Mouse (Mus musculus) stomach, embryonic 16.5 days (tissue): Measurements from ENCODE around the gene Clpp. TPM values are rescaled to one million over a fixed set of nuclear protein-coding genes. Genes with fewer than 3 reads are reported as not detected.

Source experiments
- ATAC-seq: fragments of 200-750 bp; cut with Nextera tagmentation; 2 replicates; pipeline ENCODE4 v1.8.0; 2017; ENCODE audit warnings: moderate number of reproducible peaks, moderate TSS enrichment; ENCODE audit not compliant: insufficient read depth, low FRiP score
- H3K27ac ChIP-seq: fragments of 300-500 bp; sonication (generic); 2 replicates; pipeline ENCODE4 v1.5.1; 2014; ENCODE audit warnings: low read length
- H3K27me3 ChIP-seq: fragments of 300-500 bp; sonication (generic); 2 replicates; pipeline ENCODE4 v1.6.1; 2014; ENCODE audit warnings: low read length, control low read depth, mixed read lengths; ENCODE audit not compliant: control insufficient read depth, insufficient read depth
- H3K36me3 ChIP-seq: fragments of 300-500 bp; sonication (generic); 2 replicates; pipeline ENCODE4 v1.6.1; 2014; ENCODE audit warnings: low read length; ENCODE audit not compliant: control insufficient read depth, insufficient read depth
- H3K4me1 ChIP-seq: fragments of 300-500 bp; sonication (generic); 2 replicates; pipeline ENCODE4 v1.6.1; 2014; ENCODE audit warnings: low read length, control low read depth, mixed read lengths; ENCODE audit not compliant: control insufficient read depth, insufficient read depth
- H3K4me2 ChIP-seq: fragments of 300-500 bp; sonication (generic); 2 replicates; pipeline ENCODE4 v1.6.1; 2014; ENCODE audit warnings: low read depth, low read length, mixed read lengths
- H3K4me3 ChIP-seq: fragments of 300-500 bp; sonication (generic); replicated peaks from 2 replicates; pipeline ENCODE4 v1.5.1; 2014; ENCODE audit warnings: mild to moderate bottlenecking, low read length
- H3K9ac ChIP-seq: fragments of 300-500 bp; sonication (generic); 2 replicates; pipeline ENCODE4 v1.6.1; 2014; ENCODE audit warnings: low read length
- H3K9me3 ChIP-seq: fragments of 300-500 bp; sonication (generic); replicated peaks from 2 replicates; pipeline ENCODE4 v1.6.1; 2016; ENCODE audit warnings: low read length, control low read depth; ENCODE audit not compliant: control insufficient read depth
- WGBS: fragments of 180-500 bp; shearing (Covaris S2); extraction: QIAGEN DNeasy Blood & Tissue Kit; methylation state at CpG from one replicate; pipeline ENCODE4 v1.1.7; 2014; 5-methylcytosine and 5-hydroxymethylcytosine counted together
- polyA plus RNA-seq: library from polyadenylated mRNA; unstranded; fragments of >200 nt; fragmentation: Nextera tagmentation; extraction: Ambion mirVana; gene quantifications from 2 replicates; pipeline ENCODE4 v1.2.1, GENCODE M21; 2015

Gene Clpp
- polyA plus RNA-seq, 1 experiment from 2014 or later = 129 TPM

DNA sequence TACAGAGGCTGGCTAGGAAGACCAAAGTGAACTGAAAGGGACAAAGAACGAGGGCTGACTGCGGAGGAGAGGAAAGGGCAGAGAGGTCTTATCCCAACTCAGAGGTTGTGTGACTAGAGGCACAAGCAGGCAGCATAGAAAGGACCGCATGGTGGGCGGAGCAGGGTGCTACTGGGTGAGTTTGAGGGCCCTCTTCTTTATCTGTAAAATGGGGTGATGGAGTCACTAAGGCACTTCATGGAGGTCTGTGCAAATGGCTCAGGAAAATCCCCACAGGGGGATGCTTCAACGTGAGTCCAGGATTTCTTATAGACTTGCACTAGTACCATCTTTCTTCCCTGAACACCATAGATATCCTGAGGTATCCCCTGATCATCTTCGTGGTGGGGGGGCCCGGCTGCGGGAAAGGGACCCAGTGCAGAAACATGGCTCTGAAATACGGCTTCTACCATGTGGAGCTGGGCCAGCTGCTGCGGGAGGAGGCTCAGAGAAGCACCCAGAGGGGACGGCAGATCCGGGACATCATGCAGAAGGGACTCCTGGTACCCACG lies 22.2 kb downstream of the Clpp start:
- H3K9ac ChIP-seq = peak overlapping the region; percentile 84

GRCm38 (mm10) chr17:57019693-57020092 lies 29.6 kb downstream of the Clpp start:
- 82% methylated on average over 2 of the region's 2 CpGs for WGBS

More for the DNA sequence above, 22.2 kb downstream of the Clpp start:
- H3K27me3 ChIP-seq = no peaks in the 10 kb centered on the region
- no peak for ATAC-seq
- H3K4me3 ChIP-seq = peak overlapping the region; percentile 82
- peaks cover 3% of the 10 kb centered on the region; the same call in 1 of the 2 replicates for H3K36me3 ChIP-seq
- WGBS = 67% methylated on average over 13 of the region's 13 CpGs
- peak overlapping the region; percentile 95 for H3K27ac ChIP-seq
- H3K4me1 ChIP-seq = peaks cover 19% of the 10 kb centered on the region; the same call in 1 of the 2 replicates
- H3K9me3 ChIP-seq = no peaks in the 10 kb centered on the region
- peak overlapping the region; percentile 74 for H3K4me2 ChIP-seq

DNA sequence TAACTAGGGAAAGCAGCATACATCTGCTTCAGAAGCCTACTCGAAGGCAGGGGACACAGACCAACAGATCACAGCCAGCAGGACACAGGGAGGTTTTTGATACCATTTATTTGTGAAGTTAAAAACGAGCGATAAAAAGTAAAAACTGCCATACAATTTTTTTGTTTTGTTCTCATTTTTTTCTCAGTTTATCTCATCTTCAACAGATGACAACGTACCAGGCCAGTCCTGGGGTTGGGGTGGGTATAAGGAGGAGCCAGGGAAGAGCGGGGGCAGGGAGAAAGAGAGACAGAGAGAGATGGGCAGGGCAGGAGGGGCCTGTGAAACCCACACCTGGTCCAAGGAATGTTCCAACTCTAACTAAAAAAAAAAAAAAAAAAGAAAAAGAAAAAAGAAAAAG lies 30.9 kb downstream of the Clpp start:
- H3K27ac ChIP-seq = no peak overlapping the region
- no peaks in the 10 kb centered on the region for H3K27me3 ChIP-seq
- H3K4me3 ChIP-seq = no peak overlapping the region
- 81% methylated on average over 5 of the region's 5 CpGs for WGBS
- no peak overlapping the region for H3K4me2 ChIP-seq
- peaks cover 40% of the 10 kb centered on the region for H3K36me3 ChIP-seq
- H3K9ac ChIP-seq = no peak overlapping the region
- ATAC-seq = no peak
- H3K4me1 ChIP-seq = no peaks in the 10 kb centered on the region
- no peaks in the 10 kb centered on the region for H3K9me3 ChIP-seq

More at GRCm38 (mm10) chr17:57019693-57020092, 29.6 kb downstream of the Clpp start:
- H3K9me3 ChIP-seq = no peaks in the 10 kb centered on the region
- H3K27me3 ChIP-seq = no peaks in the 10 kb centered on the region
- H3K4me1 ChIP-seq = no peaks in the 10 kb centered on the region
- H3K9ac ChIP-seq = no peak overlapping the region
- no peak overlapping the region for H3K4me3 ChIP-seq
- H3K27ac ChIP-seq = no peak overlapping the region
- ATAC-seq = no peak
- H3K4me2 ChIP-seq = no peak overlapping the region
- H3K36me3 ChIP-seq = peaks cover 30% of the 10 kb centered on the region

- ATAC-seq = no peak
- peaks cover 13% of the 10 kb centered on the region for H3K4me1 ChIP-seq
- H3K9ac ChIP-seq = no peak overlapping the region
- 91% methylated on average over 4 of the region's 4 CpGs for WGBS
- H3K4me2 ChIP-seq = no peak overlapping the region
- no peak overlapping the region for H3K27ac ChIP-seq
- no peaks in the 10 kb centered on the region for H3K9me3 ChIP-seq
- H3K4me3 ChIP-seq = no peak overlapping the region
- H3K36me3 ChIP-seq = peaks cover 49% of the 10 kb centered on the region
- H3K27me3 ChIP-seq = no peaks in the 10 kb centered on the region
Measured at GRCm38 (mm10) chr17:57027471-57027870, 37.4 kb downstream of the Clpp start.

GRCm38 (mm10) chr17:57029691-57030090 lies 39.6 kb downstream of the Clpp start:
- no peaks in the 10 kb centered on the region for H3K27me3 ChIP-seq
- H3K4me2 ChIP-seq = peak overlapping the region; percentile 98
- no peak overlapping the region for H3K27ac ChIP-seq
- H3K4me3 ChIP-seq = peak overlapping the region; percentile 91
- peaks cover 13% of the 10 kb centered on the region for H3K4me1 ChIP-seq
- no peak for ATAC-seq
- peak overlapping the region; percentile 100 for H3K9ac ChIP-seq
- no peaks in the 10 kb centered on the region for H3K9me3 ChIP-seq
- H3K36me3 ChIP-seq = peaks cover 27% of the 10 kb centered on the region
- 29% methylated on average over 8 of the region's 8 CpGs for WGBS

DNA sequence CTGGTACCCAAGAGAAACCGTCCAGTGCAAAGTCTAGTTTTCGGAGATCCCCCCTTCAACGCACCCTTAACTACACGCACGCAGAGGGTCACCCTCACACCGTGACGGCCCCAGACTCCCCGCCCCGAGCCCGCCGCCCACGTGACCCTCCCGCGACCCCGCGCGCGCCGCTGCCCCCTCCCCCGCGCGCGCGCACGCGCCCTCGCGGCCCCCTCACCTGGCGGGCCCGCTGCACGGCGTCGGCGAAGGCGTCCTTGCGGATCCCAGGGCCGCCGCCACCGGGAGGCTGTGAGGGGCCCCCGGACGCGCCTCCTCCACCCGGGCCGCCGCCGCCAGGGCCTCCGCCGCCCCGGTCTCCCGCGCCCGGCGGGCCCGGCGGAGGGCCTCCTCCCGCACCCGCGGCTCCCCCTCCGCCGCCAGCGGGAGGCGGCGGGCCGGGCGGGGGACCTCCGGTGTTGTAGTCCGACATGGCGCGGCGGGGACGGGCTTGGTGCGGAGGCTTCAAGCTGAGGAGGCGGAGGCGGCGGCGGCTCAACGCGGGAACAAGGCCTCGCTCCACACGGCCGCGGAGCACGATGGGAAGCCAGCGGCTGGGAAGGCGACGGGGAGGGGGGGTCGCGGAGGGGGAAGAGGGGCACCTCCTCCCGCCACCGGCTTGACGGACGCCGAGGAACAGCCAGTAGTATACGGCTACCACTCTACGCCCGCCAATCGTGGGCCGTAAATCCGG lies 41.0 kb downstream of the Clpp start, which contains the start of gene Khsrp:
Gene Khsrp (minus strand): TSS at position 592 of the 730 bp plus-strand sequence.
- WGBS = under 1% methylated on average over 89 of the region's 99 CpGs
- peaks cover 17% of the 10 kb centered on the region; the same call in 1 of the 2 replicates for H3K36me3 ChIP-seq

GRCm38 (mm10) chr17:57031661-57032420 lies 41.7 kb downstream of the Clpp start:
- ATAC-seq = peak; percentile 97
- Histone ChIP-seq H3K9me3 (no peaks in the 10 kb centered on the region), H3K4me2 (peak overlapping the region; percentile 64), H3K27me3 (no peaks in the 10 kb centered on the region), H3K4me3 (peak overlapping the region; percentile 91), H3K9ac (peak overlapping the region; percentile 74), H3K4me1 (peaks cover 13% of the 10 kb centered on the region), H3K27ac (peak overlapping the region; percentile 88), H3K36me3 (peaks cover 11% of the 10 kb centered on the region; the same call in 1 of the 2 replicates)
- WGBS = under 1% methylated on average over 38 of the region's 38 CpGs

More for the DNA sequence above, 41.0 kb downstream of the Clpp start, which contains the start of gene Khsrp:
- Histone ChIP-seq H3K9ac (peak within 1 kb of the TSS; percentile 100), H3K27ac (peak within 1 kb of the TSS; percentile 90), H3K27me3 (no peaks in the 10 kb centered on the region), H3K4me1 (peaks cover 13% of the 10 kb centered on the region), H3K9me3 (no peaks in the 10 kb centered on the region), H3K4me2 (peak within 1 kb of the TSS; percentile 98), H3K4me3 (peak within 1 kb of the TSS; percentile 91)
- no peak for ATAC-seq

DNA sequence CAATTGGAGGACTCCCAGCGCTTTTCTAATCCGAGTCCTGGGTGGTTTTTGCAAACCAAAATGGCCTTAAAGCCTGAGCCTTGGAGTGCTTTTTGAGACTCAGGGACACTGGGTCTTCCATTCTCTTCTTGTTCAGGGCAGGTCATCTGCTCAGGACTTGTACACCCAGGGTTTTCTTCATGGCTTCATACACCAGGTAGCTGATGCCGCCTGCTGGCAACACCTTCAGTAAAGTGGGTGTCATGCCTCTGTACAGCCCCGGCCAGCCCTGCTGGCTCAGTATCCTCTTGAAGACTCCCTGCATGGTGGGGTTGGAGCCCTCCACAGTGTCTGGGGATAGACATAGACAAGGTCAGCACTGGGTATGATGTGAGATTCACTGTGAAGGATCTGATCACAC lies 42.7 kb downstream of the Clpp start:
- H3K36me3 ChIP-seq = peaks cover 4% of the 10 kb centered on the region; the same call in 1 of the 2 replicates
- no peak overlapping the region for H3K4me3 ChIP-seq
- no peak for ATAC-seq
- 84% methylated on average over 4 of the region's 4 CpGs for WGBS
- peak overlapping the region; percentile 64; the same call in 1 of the 2 replicates for H3K4me2 ChIP-seq
- H3K4me1 ChIP-seq = peaks cover 13% of the 10 kb centered on the region
- H3K9ac ChIP-seq = no peak overlapping the region; the same call in 1 of the 2 replicates
- no peaks in the 10 kb centered on the region for H3K9me3 ChIP-seq
- H3K27ac ChIP-seq = peak overlapping the region; percentile 88; the same call in 1 of the 2 replicates
- no peaks in the 10 kb centered on the region for H3K27me3 ChIP-seq
